Mouse (Mus musculus) liver, postnatal 0 days (tissue): ENCODE measurements around the gene BC025920.
"Not testable (repeated sequence)": the region's sequence is repeated elsewhere in the genome, so short reads cannot be mapped to it uniquely, and the experiment has no call there.

ENCODE experiments used
- CTCF ChIP-seq: sonication (generic); IDR thresholded peaks from 2 replicates; pipeline ENCODE4 v1.5.1; 2016; ENCODE audit warnings: antibody characterized with exemption, low read depth
- EP300 ChIP-seq: IDR thresholded peaks from 2 replicates; pipeline ENCODE4 v1.6.1; 2016; ENCODE audit warnings: antibody characterized with exemption, low read depth, mild to moderate bottlenecking

- not testable (repeated sequence) for TF ChIP-seq CTCF, EP300
Measured at GRCm38 (mm10) chr10:81640825-81641224, 34.8 kb downstream of the BC025920 start.
